Mouse (Mus musculus) macrophage (primary cell): ENCODE measurements around the gene Ogfrl1. TPM values are rescaled to one million over a fixed set of nuclear protein-coding genes. Genes with fewer than 3 reads are reported as not detected.

Source experiments
- H3K27ac ChIP-seq: fragments of 350-480 bp; formaldehyde crosslinking; 2 replicates; pipeline ENCODE4 v1.9.0; 2021
- H3K36me3 ChIP-seq: fragments of 350-480 bp; formaldehyde crosslinking; 2 replicates; pipeline ENCODE4 v1.9.0; 2021; ENCODE audit errors: inconsistent target
- H3K4me3 ChIP-seq: fragments of 350-480 bp; formaldehyde crosslinking; 2 replicates; pipeline ENCODE4 v1.9.0; 2021; ENCODE audit errors: inconsistent target
- H3K79me2 ChIP-seq: fragments of 350-480 bp; formaldehyde crosslinking; 2 replicates; pipeline ENCODE4 v1.9.0; 2021; ENCODE audit errors: inconsistent target
- WGBS: methylation state at CpG from one replicate; pipeline ENCODE4 v1.1.7; 2026; ENCODE audit warnings: inconsistent platforms; ENCODE audit not compliant: missing documents; 5-methylcytosine and 5-hydroxymethylcytosine counted together
- polyA plus RNA-seq: library from polyadenylated mRNA; stranded (reverse); fragments of 250-400 nt; gene quantifications from 3 replicates; pipeline ENCODE4 v1.2.4, GENCODE M21; 2018; ENCODE audit warnings: inconsistent platforms

Gene Ogfrl1
- polyA plus RNA-seq, 1 experiment from 2014 or later = 20.9 TPM

- Histone ChIP-seq H3K79me2 (no peaks in the 10 kb centered on the region), H3K27ac (no peak overlapping the region), H3K36me3 (no peaks in the 10 kb centered on the region), H3K4me3 (no peak overlapping the region)
- WGBS = 49% methylated on average over 7 of the region's 7 CpGs
Observed at GRCm38 (mm10) chr1:23325160-23325559, 72.4 kb downstream of the Ogfrl1 start.

DNA sequence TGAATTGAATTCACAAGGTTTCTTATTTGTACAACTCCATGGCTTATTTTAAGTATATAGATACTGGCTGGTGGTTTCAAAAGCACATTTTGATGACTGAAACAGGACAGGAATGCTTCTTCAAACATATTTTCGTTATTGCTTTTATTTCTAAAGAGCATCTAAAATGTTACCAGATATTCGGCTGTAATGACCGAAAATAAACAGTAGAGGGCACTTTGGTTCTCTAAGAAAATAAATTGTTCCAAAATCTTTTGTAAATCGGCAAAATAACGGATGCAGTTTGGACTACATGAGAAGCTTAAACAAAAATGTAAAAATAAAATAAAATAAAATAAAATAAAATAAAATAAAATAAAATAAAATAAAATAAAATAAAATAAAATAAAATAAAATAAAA is 73.3 kb downstream of the Ogfrl1 start:
- H3K36me3 ChIP-seq = no peaks in the 10 kb centered on the region
- 5% methylated on average over 5 of the region's 5 CpGs for WGBS
- no peaks in the 10 kb centered on the region for H3K79me2 ChIP-seq
- no peak overlapping the region for H3K27ac ChIP-seq
- H3K4me3 ChIP-seq = no peak overlapping the region

- Histone ChIP-seq H3K4me3 (no peak overlapping the region), H3K27ac (no peak overlapping the region), H3K79me2 (no peaks in the 10 kb centered on the region), H3K36me3 (no peaks in the 10 kb centered on the region)
- WGBS = 73% methylated on average over 11 of the region's 11 CpGs
Observed at GRCm38 (mm10) chr1:23323286-23323685, 74.3 kb downstream of the Ogfrl1 start.

DNA sequence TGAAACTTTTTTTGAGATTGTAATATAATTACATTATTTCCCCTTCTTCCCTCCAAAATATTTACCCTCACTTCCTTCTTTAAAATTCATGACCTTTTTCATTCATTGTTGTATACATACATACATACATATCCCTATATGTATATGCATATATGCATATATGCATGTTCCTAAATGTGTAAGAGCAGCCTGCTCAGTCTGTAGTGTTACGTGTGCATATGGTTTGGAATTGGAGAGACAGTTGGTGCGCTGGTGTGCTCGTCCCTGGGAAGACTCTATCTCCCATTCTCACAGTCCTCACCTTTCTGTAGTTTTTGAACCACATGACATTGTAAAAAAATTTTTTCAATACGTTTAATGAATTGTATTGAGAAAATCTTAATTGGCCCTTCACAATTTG is 75.4 kb downstream of the Ogfrl1 start:
- WGBS = 98% methylated on average over 4 of the region's 4 CpGs
- Histone ChIP-seq H3K4me3 (no peak overlapping the region), H3K36me3 (no peaks in the 10 kb centered on the region), H3K27ac (no peak overlapping the region), H3K79me2 (no peaks in the 10 kb centered on the region)

GRCm38 (mm10) chr1:23321331-23321851 is 76.2 kb downstream of the Ogfrl1 start:
- Histone ChIP-seq H3K4me3 (no peak overlapping the region), H3K36me3 (no peaks in the 10 kb centered on the region), H3K27ac (no peak overlapping the region), H3K79me2 (no peaks in the 10 kb centered on the region)
- WGBS = 60% methylated on average over 10 of the region's 10 CpGs

GRCm38 (mm10) chr1:23320591-23321195 is 76.9 kb downstream of the Ogfrl1 start:
- H3K79me2 ChIP-seq = no peaks in the 10 kb centered on the region
- H3K36me3 ChIP-seq = no peaks in the 10 kb centered on the region
- no peak overlapping the region for H3K4me3 ChIP-seq
- H3K27ac ChIP-seq = no peak overlapping the region
- 89% methylated on average over 7 of the region's 7 CpGs for WGBS
